Mouse (Mus musculus): Measurements from ENCODE around the gene Cactin.

- TF ChIP-seq TAL1 (IDR thresholded peaks at IDR 0.05; ENCODE audit: low read length) = no peak
- TF ChIP-seq GATA1 (IDR thresholded peaks at IDR 0.05; ENCODE audit: low read length) = no peak
Observed at GRCm38 (mm10) chr10:81297246-81297645, 23.7 kb upstream of the Cactin start.
